Mouse (Mus musculus) liver, adult 10 weeks (tissue): ENCODE measurements around the gene Abca9. TPM values are rescaled to one million over a fixed set of nuclear protein-coding genes. Genes with fewer than 3 reads are reported as not detected.

Source experiments
- polyA plus RNA-seq: library from polyadenylated mRNA; stranded (reverse); fragments of 350-450 nt; fragmentation: Illumina TruSeq; extraction: RNeasy Lipid Tissue Mini Kit (QIAGEN cat#74804); gene quantifications from one replicate; pipeline ENCODE4 v1.2.3, GENCODE M21; 2014; ENCODE audit warnings: low read depth, low replicate concordance

Abca9 gene
- 2.1 TPM for polyA plus RNA-seq

DNA sequence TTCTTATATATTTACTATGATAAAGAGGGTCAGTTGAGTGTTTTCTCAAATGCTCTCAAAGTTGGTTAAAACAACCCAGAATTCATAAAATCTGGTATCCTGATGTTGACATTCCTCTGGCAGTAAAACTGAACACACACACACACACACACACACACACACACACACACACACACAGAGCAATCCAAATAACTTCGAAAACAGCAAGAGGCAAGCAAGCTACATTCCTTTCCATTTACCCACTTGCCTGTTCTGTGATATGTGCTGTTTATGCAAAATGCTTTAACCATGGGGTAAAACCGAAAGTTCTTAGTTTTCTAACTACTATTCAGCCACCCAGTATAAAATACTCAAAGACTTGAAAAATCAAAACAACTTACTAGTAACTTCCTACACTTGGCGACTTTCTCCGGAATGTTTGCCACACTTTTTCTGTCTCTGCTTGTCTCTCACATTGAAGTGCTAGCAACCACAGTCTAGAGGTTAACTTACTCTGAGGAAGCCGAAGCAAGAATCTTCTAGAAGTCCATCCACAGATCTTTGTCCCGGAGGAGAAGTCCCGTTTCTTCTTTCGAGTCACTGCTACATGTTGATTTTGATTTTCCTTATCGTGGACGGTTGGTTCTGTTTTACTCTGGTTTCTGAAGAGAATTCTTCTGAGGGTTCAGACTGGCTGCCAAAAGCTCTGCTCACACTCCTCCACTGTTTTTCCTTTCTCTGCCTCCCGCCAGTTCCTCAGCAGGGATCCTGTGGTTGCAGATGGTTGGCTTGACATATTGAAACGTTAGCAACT, at the start of gene Abca9:
Gene Abca9 (minus strand): TSS at position 738 of the 793 bp plus-strand sequence.

DNA sequence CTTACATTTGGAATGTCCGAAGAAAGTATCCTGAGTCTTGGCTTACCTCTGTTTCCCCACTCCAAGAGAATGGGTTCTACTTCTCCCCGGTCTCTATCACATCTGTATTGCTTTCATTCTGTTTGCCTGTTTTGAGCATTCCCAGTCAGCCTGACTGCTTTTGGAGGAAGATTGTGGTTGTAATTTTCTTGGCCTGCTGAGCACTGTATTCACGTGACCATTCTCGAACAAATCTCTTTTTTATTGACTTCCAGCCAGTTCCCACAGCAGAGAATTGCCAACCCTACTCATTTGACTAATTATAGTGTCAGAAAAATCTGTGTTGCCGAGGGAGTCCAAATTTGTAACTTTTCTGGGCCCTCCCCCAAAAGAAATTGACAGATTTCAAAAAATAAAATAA, 72.1 kb downstream of the Abca9 start, which contains the start of gene Abca8a:
Gene Abca8a (minus strand): TSS at position 121 of the 400 bp plus-strand sequence.

Other genes starting within 250 kb of the Abca9 start
- gene Abca8b, start 172.4 kb downstream of the Abca9 start, polyA plus RNA-seq, result 42.9 TPM
- gene Abca8a, start 72.2 kb downstream of the Abca9 start, polyA plus RNA-seq, result 85.3 TPM
- 139 TPM for gene Abca6, start 83.6 kb upstream of the Abca9 start, polyA plus RNA-seq
- gene Abca5, start 169.5 kb upstream of the Abca9 start, polyA plus RNA-seq, result 4.2 TPM
- gene Map2k6, start 230.9 kb upstream of the Abca9 start, polyA plus RNA-seq, result 7.0 TPM